Mouse (Mus musculus): ENCODE results near the gene Homer1. TPM values are rescaled to one million over a fixed set of nuclear protein-coding genes. Genes with fewer than 3 reads are reported as not detected.

The Homer1 gene
- polyA plus RNA-seq, 1 experiment from 2014 or later, result 3.0 TPM

GRCm38 (mm10) chr13:93331721-93332120 is 32.3 kb downstream of the Homer1 start:
- no peaks in the 10 kb centered on the region for H3K27me3 ChIP-seq (replicated peaks; ENCODE audit: control insufficient read depth, insufficient read depth, low read length)
- no peak overlapping the region for H3K9ac ChIP-seq (ENCODE audit: low read depth, low read length)
- H3K9me3 ChIP-seq (ENCODE audit: control insufficient read depth, low read length), result no peaks in the 10 kb centered on the region
- WGBS, result 77% methylated on average over 2 of the region's 2 CpGs
- H3K36me3 ChIP-seq (ENCODE audit: control insufficient read depth, insufficient read depth, low read length), result no peaks in the 10 kb centered on the region
- H3K4me2 ChIP-seq (ENCODE audit: low read depth, low read length), result no peak overlapping the region
- no peak for ATAC-seq
- H3K27ac ChIP-seq (ENCODE audit: low read length), result no peak overlapping the region
- no peaks in the 10 kb centered on the region for H3K4me1 ChIP-seq (ENCODE audit: control insufficient read depth, insufficient read depth, low read length)
- H3K4me3 ChIP-seq (ENCODE audit: low read length), result no peak overlapping the region

- 92% methylated on average over 13 of the region's 13 CpGs for WGBS
- H3K4me1 ChIP-seq (ENCODE audit: control insufficient read depth, insufficient read depth, low read length), result no peaks in the 10 kb centered on the region
- no peaks in the 10 kb centered on the region for H3K36me3 ChIP-seq (ENCODE audit: control insufficient read depth, insufficient read depth, low read length)
- no peak overlapping the region for H3K4me3 ChIP-seq (ENCODE audit: low read length)
- H3K27me3 ChIP-seq (replicated peaks; ENCODE audit: control insufficient read depth, insufficient read depth, low read length), result no peaks in the 10 kb centered on the region
- H3K4me2 ChIP-seq (ENCODE audit: low read depth, low read length), result no peak overlapping the region
- H3K27ac ChIP-seq (ENCODE audit: low read length), result no peak overlapping the region
- no peak for ATAC-seq
- no peak overlapping the region for H3K9ac ChIP-seq (ENCODE audit: low read depth, low read length)
- H3K9me3 ChIP-seq (ENCODE audit: control insufficient read depth, low read length), result no peaks in the 10 kb centered on the region
These were observed 33.1 kb downstream of the Homer1 start for GRCm38 (mm10) chr13:93332491-93332890.

- Histone ChIP-seq H3K27me3 (replicated peaks; ENCODE audit: control insufficient read depth, insufficient read depth, low read length) (no peaks in the 10 kb centered on the region), H3K9ac (ENCODE audit: low read depth, low read length) (no peak overlapping the region), H3K4me2 (ENCODE audit: low read depth, low read length) (no peak overlapping the region), H3K4me1 (ENCODE audit: control insufficient read depth, insufficient read depth, low read length) (no peaks in the 10 kb centered on the region), H3K36me3 (ENCODE audit: control insufficient read depth, insufficient read depth, low read length) (no peaks in the 10 kb centered on the region), H3K9me3 (ENCODE audit: control insufficient read depth, low read length) (no peaks in the 10 kb centered on the region), H3K27ac (ENCODE audit: low read length) (no peak overlapping the region), H3K4me3 (ENCODE audit: low read length) (no peak overlapping the region)
- ATAC-seq, result no peak
- 80% methylated on average over 3 of the region's 3 CpGs for WGBS
These were observed 35.9 kb downstream of the Homer1 start for GRCm38 (mm10) chr13:93335337-93335736.

GRCm38 (mm10) chr13:93338394-93338793 is 39.0 kb downstream of the Homer1 start:
- H3K36me3 ChIP-seq (ENCODE audit: control insufficient read depth, insufficient read depth, low read length), result no peaks in the 10 kb centered on the region
- no peak overlapping the region for H3K4me3 ChIP-seq (ENCODE audit: low read length)
- 41% methylated on average over 5 of the region's 5 CpGs for WGBS
- H3K4me2 ChIP-seq (ENCODE audit: low read depth, low read length), result no peak overlapping the region
- H3K27me3 ChIP-seq (replicated peaks; ENCODE audit: control insufficient read depth, insufficient read depth, low read length), result no peaks in the 10 kb centered on the region
- no peaks in the 10 kb centered on the region for H3K4me1 ChIP-seq (ENCODE audit: control insufficient read depth, insufficient read depth, low read length)
- H3K9me3 ChIP-seq (ENCODE audit: control insufficient read depth, low read length), result no peaks in the 10 kb centered on the region
- no peak for ATAC-seq
- no peak overlapping the region for H3K9ac ChIP-seq (ENCODE audit: low read depth, low read length)
- H3K27ac ChIP-seq (ENCODE audit: low read length), result no peak overlapping the region

GRCm38 (mm10) chr13:93340555-93341278 is 41.3 kb downstream of the Homer1 start:
- Histone ChIP-seq H3K9ac (ENCODE audit: low read depth, low read length) (no peak overlapping the region), H3K4me1 (ENCODE audit: control insufficient read depth, insufficient read depth, low read length) (no peaks in the 10 kb centered on the region), H3K36me3 (ENCODE audit: control insufficient read depth, insufficient read depth, low read length) (no peaks in the 10 kb centered on the region), H3K27me3 (replicated peaks; ENCODE audit: control insufficient read depth, insufficient read depth, low read length) (no peaks in the 10 kb centered on the region), H3K4me2 (ENCODE audit: low read depth, low read length) (no peak overlapping the region), H3K9me3 (ENCODE audit: control insufficient read depth, low read length) (no peaks in the 10 kb centered on the region), H3K27ac (ENCODE audit: low read length) (no peak overlapping the region), H3K4me3 (ENCODE audit: low read length) (no peak overlapping the region)
- WGBS, result 81% methylated on average over 3 of the region's 3 CpGs
- no peak for ATAC-seq

- no peak overlapping the region for H3K9ac ChIP-seq (ENCODE audit: low read depth, low read length)
- no peaks in the 10 kb centered on the region for H3K4me1 ChIP-seq (ENCODE audit: control insufficient read depth, insufficient read depth, low read length)
- no peak overlapping the region for H3K4me3 ChIP-seq (ENCODE audit: low read length)
- ATAC-seq, result peak; percentile 79; the same call in 1 of the 2 replicates
- no peaks in the 10 kb centered on the region for H3K27me3 ChIP-seq (replicated peaks; ENCODE audit: control insufficient read depth, insufficient read depth, low read length)
- no peaks in the 10 kb centered on the region for H3K36me3 ChIP-seq (ENCODE audit: control insufficient read depth, insufficient read depth, low read length)
- H3K9me3 ChIP-seq (ENCODE audit: control insufficient read depth, low read length), result no peaks in the 10 kb centered on the region
- 69% methylated on average over 5 of the region's 5 CpGs for WGBS
- H3K27ac ChIP-seq (ENCODE audit: low read length), result no peak overlapping the region
- H3K4me2 ChIP-seq (ENCODE audit: low read depth, low read length), result no peak overlapping the region
These were observed 43.2 kb downstream of the Homer1 start for GRCm38 (mm10) chr13:93342641-93343040.

GRCm38 (mm10) chr13:93344395-93344794 is 45.0 kb downstream of the Homer1 start:
- H3K4me1 ChIP-seq (ENCODE audit: control insufficient read depth, insufficient read depth, low read length), result no peaks in the 10 kb centered on the region
- no peak overlapping the region for H3K4me2 ChIP-seq (ENCODE audit: low read depth, low read length)
- no peak for ATAC-seq
- H3K4me3 ChIP-seq (ENCODE audit: low read length), result no peak overlapping the region
- no peaks in the 10 kb centered on the region for H3K27me3 ChIP-seq (replicated peaks; ENCODE audit: control insufficient read depth, insufficient read depth, low read length)
- 98% methylated on average over 1 of the region's 1 CpGs for WGBS
- H3K36me3 ChIP-seq (ENCODE audit: control insufficient read depth, insufficient read depth, low read length), result no peaks in the 10 kb centered on the region
- no peaks in the 10 kb centered on the region for H3K9me3 ChIP-seq (ENCODE audit: control insufficient read depth, low read length)
- H3K27ac ChIP-seq (ENCODE audit: low read length), result no peak overlapping the region
- no peak overlapping the region for H3K9ac ChIP-seq (ENCODE audit: low read depth, low read length)

GRCm38 (mm10) chr13:93345854-93346253 is 46.4 kb downstream of the Homer1 start:
- H3K9me3 ChIP-seq (ENCODE audit: control insufficient read depth, low read length), result no peaks in the 10 kb centered on the region
- H3K27me3 ChIP-seq (replicated peaks; ENCODE audit: control insufficient read depth, insufficient read depth, low read length), result no peaks in the 10 kb centered on the region
- H3K27ac ChIP-seq (ENCODE audit: low read length), result no peak overlapping the region
- no peak overlapping the region for H3K4me2 ChIP-seq (ENCODE audit: low read depth, low read length)
- WGBS, result 88% methylated on average over 3 of the region's 3 CpGs
- ATAC-seq, result no peak
- H3K36me3 ChIP-seq (ENCODE audit: control insufficient read depth, insufficient read depth, low read length), result no peaks in the 10 kb centered on the region
- no peak overlapping the region for H3K4me3 ChIP-seq (ENCODE audit: low read length)
- no peaks in the 10 kb centered on the region for H3K4me1 ChIP-seq (ENCODE audit: control insufficient read depth, insufficient read depth, low read length)
- H3K9ac ChIP-seq (ENCODE audit: low read depth, low read length), result no peak overlapping the region

- H3K36me3 ChIP-seq (ENCODE audit: control insufficient read depth, insufficient read depth, low read length), result no peaks in the 10 kb centered on the region
- no peaks in the 10 kb centered on the region for H3K27me3 ChIP-seq (replicated peaks; ENCODE audit: control insufficient read depth, insufficient read depth, low read length)
- H3K4me3 ChIP-seq (ENCODE audit: low read length), result no peak overlapping the region
- WGBS, result 72% methylated on average over 2 of the region's 2 CpGs
- no peak overlapping the region for H3K9ac ChIP-seq (ENCODE audit: low read depth, low read length)
- H3K27ac ChIP-seq (ENCODE audit: low read length), result no peak overlapping the region
- no peaks in the 10 kb centered on the region for H3K9me3 ChIP-seq (ENCODE audit: control insufficient read depth, low read length)
- no peak for ATAC-seq
- H3K4me2 ChIP-seq (ENCODE audit: low read depth, low read length), result no peak overlapping the region
- H3K4me1 ChIP-seq (ENCODE audit: control insufficient read depth, insufficient read depth, low read length), result no peaks in the 10 kb centered on the region
These were observed 52.6 kb downstream of the Homer1 start for GRCm38 (mm10) chr13:93352030-93352429.

Measured in intestine, embryonic 16.5 days (tissue).